18 mouse cellular contexts compared by ENCODE assay signal in the genomic region with DNA sequence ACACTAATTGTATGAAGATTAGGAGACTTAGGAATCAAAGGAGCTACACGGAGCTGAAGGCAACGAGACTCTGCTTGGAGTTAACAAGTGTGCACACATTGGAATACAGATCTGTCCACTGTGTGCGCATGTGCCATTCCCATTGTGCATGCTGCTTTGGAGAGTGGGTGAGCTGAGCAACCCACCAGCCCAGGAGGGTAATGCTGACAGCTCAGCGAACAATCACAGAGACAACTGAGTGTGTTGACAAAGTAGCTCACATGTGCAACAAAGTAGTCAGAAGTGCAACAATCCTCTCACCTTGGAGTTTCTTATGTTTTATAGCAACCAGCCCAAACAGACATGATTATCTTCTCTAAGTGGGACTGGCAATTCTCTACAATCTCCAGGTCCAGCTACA.
"Had no signal": no experiment of that assay in that cellular context is flagged by ENCODE, and none has a peak within 500 bp of the region (broad histone marks: within the 10 kb centered on the region; RNA-seq: fewer than 3 reads in every experiment).

No protein-coding gene starts in this region.

- H3K4me2 ChIP-seq: liver, embryonic 13.5 days; midbrain, embryonic 13.5 days; neural tube, embryonic 13.5 days; stomach, embryonic 15.5 days had no signal

- H3K36me3 ChIP-seq: liver, embryonic 13.5 days; midbrain, embryonic 10.5 days; midbrain, embryonic 13.5 days; neural tube, embryonic 13.5 days; stomach, embryonic 15.5 days had no signal

- H3K4me3 ChIP-seq: left cerebral cortex, adult 2 months; liver, embryonic 13.5 days; midbrain, embryonic 10.5 days; midbrain, embryonic 13.5 days; myocyte; neural tube, embryonic 13.5 days; stomach, embryonic 15.5 days had no signal

- H3K9me3 ChIP-seq: liver, embryonic 13.5 days; midbrain, embryonic 10.5 days; midbrain, embryonic 13.5 days; neural tube, embryonic 13.5 days; stomach, embryonic 15.5 days had no signal

- DNase-seq: kidney, postnatal 25 days; layer of hippocampus, postnatal 36 days; liver, embryonic 13.5 days; lung, adult 2 months; lung, postnatal 14 days; lung, postnatal 4 days; retina, postnatal 1 day; right cerebral cortex, postnatal 25 days; spleen, adult 18-20 months; thymus, postnatal 25 days had no signal

- H3K27ac ChIP-seq: kidney, postnatal 0 days; left cerebral cortex, adult 2 months; liver, embryonic 13.5 days; midbrain, embryonic 10.5 days; midbrain, embryonic 13.5 days; neural tube, embryonic 13.5 days; stomach, embryonic 15.5 days had no signal

- H3K27me3 ChIP-seq: liver, embryonic 13.5 days; midbrain, embryonic 13.5 days; neural tube, embryonic 13.5 days; stomach, embryonic 15.5 days had no signal

- H3K4me1 ChIP-seq: liver, embryonic 13.5 days; midbrain, embryonic 10.5 days; midbrain, embryonic 13.5 days; neural tube, embryonic 13.5 days; stomach, embryonic 15.5 days had no signal

- H3K9ac ChIP-seq: liver, embryonic 13.5 days; midbrain, embryonic 13.5 days; neural tube, embryonic 13.5 days; stomach, embryonic 15.5 days had no signal

- ATAC-seq: midbrain, embryonic 13.5 days; midbrain, embryonic 16.5 days had no signal
